Mouse (Mus musculus) heart, adult 2 months (tissue): ENCODE data around the gene Ank3.

Source experiments
- CTCF ChIP-seq: fragments of 200-600 bp; IDR thresholded peaks from 2 replicates; pipeline ENCODE4 v1.8.1; 2022; ENCODE audit warnings: antibody characterized with exemption, mild to moderate bottlenecking, moderate library complexity
- POLR2A ChIP-seq: fragments of 200-500 bp; IDR thresholded peaks from 2 replicates; pipeline ENCODE4 v1.6.1; 2011; ENCODE audit warnings: mild to moderate bottlenecking, low read depth, low read length, control low read depth; ENCODE audit not compliant: insufficient read depth

GRCm38 (mm10) chr10:69928358-69928757 lies 529.8 kb downstream of the Ank3 start:
- TF ChIP-seq CTCF, result no peak
- no peak for TF ChIP-seq POLR2A
